Mouse (Mus musculus) cortical plate, adult 2 months (tissue): ENCODE measurements around the gene Ddx42.

ENCODE experiments used
- CTCF ChIP-seq: fragments of 200-500 bp; IDR thresholded peaks from 2 replicates; pipeline ENCODE4 v1.5.1; 2011; ENCODE audit warnings: mild to moderate bottlenecking, control low read depth, low read length; ENCODE audit not compliant: insufficient read depth; ENCODE audit errors: extremely low read depth
- POLR2A ChIP-seq: fragments of 200-500 bp; IDR thresholded peaks from 2 replicates; pipeline ENCODE4 v1.6.1; 2011; ENCODE audit warnings: mild to moderate bottlenecking, low read length, control low read depth; ENCODE audit not compliant: insufficient read depth; ENCODE audit errors: extremely low read depth

- TF ChIP-seq POLR2A (no peak), CTCF (no peak)
Observed at GRCm38 (mm10) chr11:106286206-106286605, 69.5 kb downstream of the Ddx42 start.
